Mouse (Mus musculus): ENCODE data around the gene Gm47791.

Gene Gm47791

DNA sequence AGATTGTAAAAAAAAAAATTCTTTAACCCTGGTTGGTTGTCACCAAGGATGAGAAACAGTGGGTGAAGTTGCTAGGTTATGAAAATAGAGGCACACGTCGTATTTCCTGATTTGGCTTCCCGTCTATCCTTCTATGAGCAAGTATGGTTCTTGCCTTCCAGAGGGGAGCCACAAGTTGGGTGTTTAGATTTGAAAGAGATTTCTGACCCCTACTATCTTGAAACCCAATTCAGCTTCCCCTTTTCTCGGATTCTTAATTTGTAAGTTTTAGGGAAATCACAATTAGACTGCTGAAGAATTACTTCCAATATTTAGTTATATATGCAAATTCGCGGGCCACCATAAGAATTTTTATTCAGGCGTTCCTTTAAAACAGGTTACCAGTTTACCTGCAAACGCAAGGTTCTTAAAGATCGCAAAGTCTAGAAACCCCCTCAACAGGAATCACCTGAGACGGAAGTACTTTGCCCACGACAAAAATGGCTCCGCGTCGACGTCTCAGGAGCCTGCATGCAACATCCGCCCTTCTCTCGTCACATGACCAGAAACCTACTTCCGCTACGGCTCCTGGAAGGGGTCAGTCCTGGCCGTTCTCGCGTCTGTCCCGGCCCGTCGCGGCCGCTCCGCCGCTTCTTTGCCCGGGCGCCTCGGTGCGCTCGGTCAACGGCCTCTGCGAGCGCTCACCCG, 46.6 kb downstream of the Gm47791 start, which contains the start of gene Mff:
Gene Mff, plus strand, starts transcription at position 552 of the 687 bp plus-strand sequence.
- DNase-seq (ENCODE audit: low read depth, low spot score): peak; percentile 96
